In the genomic region with DNA sequence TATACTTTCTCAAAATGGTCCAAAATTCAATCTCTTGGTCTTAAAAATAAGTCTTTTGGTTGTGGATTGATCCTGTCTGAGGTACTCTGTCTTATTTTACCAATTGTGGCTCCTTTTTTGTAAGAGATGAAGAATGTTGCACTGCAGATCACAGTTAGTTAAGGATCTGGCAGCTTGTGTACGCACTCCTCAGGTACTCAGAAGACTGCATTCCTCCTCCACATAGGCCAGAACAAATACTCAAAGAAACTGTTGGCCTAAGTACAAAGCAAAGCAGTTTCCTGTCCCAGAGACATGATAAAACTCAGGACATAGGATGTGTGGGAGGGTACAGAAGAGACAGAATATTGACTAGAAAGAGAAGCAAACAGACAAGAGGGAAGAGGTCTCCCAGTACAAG, we compare ENCODE assay signal across 21 mouse cellular contexts.
DNase-seq lines count a peak whose midpoint lies in the region; ATAC-seq lines count a peak whose summit lies in the region.
"Had no signal": no experiment of that assay in that cellular context is flagged by ENCODE, and none has a peak within 500 bp of the region (broad histone marks: within the 10 kb centered on the region; RNA-seq: fewer than 3 reads in every experiment).

No protein-coding gene starts in this region.

- 56% methylated on average over 1 of the region's 1 CpGs for WGBS in lung, embryonic 16.5 days

- no peak for DNase-seq in lung, postnatal 10 days
- DNase-seq in lung, postnatal 25 days (ENCODE audit: low spot score), result peak; percentile 12
- DNase-seq in lung, postnatal 4 days, result no peak
- DNase-seq: adrenal gland, adult 2 months; adrenal gland, postnatal 10 days; adrenal gland, postnatal 25 days; cerebellum, adult 11 months; cerebellum, adult 18-20 months; cerebellum, adult 8-10 months; cerebellum, adult 9-11 months; cerebellum, postnatal 14 days; cerebellum, postnatal 36 days; embryo, embryonic 11 days had no signal

- no peak overlapping the region for H3K4me3 ChIP-seq in lung, embryonic 16.5 days (ENCODE audit: low read length)
- H3K4me3 ChIP-seq: embryonic facial prominence, embryonic 13.5 days; embryonic facial prominence, embryonic 15.5 days; erythroblast, embryonic 14.5 days; forebrain, embryonic 10.5 days; forebrain, embryonic 12.5 days had no signal

- no peak overlapping the region for H3K27ac ChIP-seq in lung, embryonic 16.5 days (ENCODE audit: low read length)
- H3K27ac ChIP-seq: embryonic facial prominence, embryonic 13.5 days; embryonic facial prominence, embryonic 15.5 days; forebrain, embryonic 10.5 days; forebrain, embryonic 12.5 days had no signal

- no peaks in the 10 kb centered on the region for H3K9me3 ChIP-seq in lung, embryonic 16.5 days (ENCODE audit: control insufficient read depth, low read length)
- H3K9me3 ChIP-seq: embryonic facial prominence, embryonic 13.5 days; embryonic facial prominence, embryonic 15.5 days; forebrain, embryonic 10.5 days; forebrain, embryonic 12.5 days had no signal

- no peak overlapping the region for H3K4me2 ChIP-seq in lung, embryonic 16.5 days (ENCODE audit: low read depth, low read length)
- H3K4me2 ChIP-seq: embryonic facial prominence, embryonic 13.5 days; embryonic facial prominence, embryonic 15.5 days; forebrain, embryonic 12.5 days had no signal

- no peaks in the 10 kb centered on the region for H3K36me3 ChIP-seq in lung, embryonic 16.5 days (ENCODE audit: control insufficient read depth, insufficient read depth, low read length)
- H3K36me3 ChIP-seq: embryonic facial prominence, embryonic 13.5 days; embryonic facial prominence, embryonic 15.5 days; forebrain, embryonic 10.5 days; forebrain, embryonic 12.5 days had no signal

- ATAC-seq in lung, embryonic 16.5 days (ENCODE audit: low read depth), result peak; percentile 64; the same call in 1 of the 2 replicates
- ATAC-seq: forebrain, embryonic 14.5 days; forebrain, embryonic 16.5 days had no signal

- no peaks in the 10 kb centered on the region; the same call in 1 of the 2 replicates for H3K4me1 ChIP-seq in lung, embryonic 16.5 days (replicated peaks; ENCODE audit: control insufficient read depth, insufficient read depth, low read length)
- H3K4me1 ChIP-seq: embryonic facial prominence, embryonic 13.5 days; embryonic facial prominence, embryonic 15.5 days; forebrain, embryonic 10.5 days; forebrain, embryonic 12.5 days had no signal

- H3K9ac ChIP-seq in lung, embryonic 16.5 days (ENCODE audit: low read length), result no peak overlapping the region
- H3K9ac ChIP-seq: embryonic facial prominence, embryonic 13.5 days; embryonic facial prominence, embryonic 15.5 days; forebrain, embryonic 12.5 days had no signal

- H3K27me3 ChIP-seq in lung, embryonic 16.5 days (ENCODE audit: control insufficient read depth, insufficient read depth, low read depth, low read length), result no peaks in the 10 kb centered on the region
- H3K27me3 ChIP-seq: embryonic facial prominence, embryonic 13.5 days; embryonic facial prominence, embryonic 15.5 days; forebrain, embryonic 12.5 days had no signal
